Mouse (Mus musculus): ENCODE measurements at regions not wholly inside any gene's neighbourhood (a gene's known extent, or its start where the extent isn't known, plus 50 kb on each side); places are given as distances from the start of the nearest gene placed in this dataset.

GRCm38 (mm10) chr7:36507895-36508431 is 190.0 kb upstream of the Tshz3 start:
- TF ChIP-seq CTCF (IDR thresholded peaks at IDR 0.05; ENCODE audit: low read depth) (no peak), EP300 (IDR thresholded peaks at IDR 0.05; ENCODE audit: low read depth) (no peak)

Measured in liver, embryonic 14.5 days (tissue).